Comparison of ENCODE assay signal across 8 mouse cellular contexts in the genomic region with DNA sequence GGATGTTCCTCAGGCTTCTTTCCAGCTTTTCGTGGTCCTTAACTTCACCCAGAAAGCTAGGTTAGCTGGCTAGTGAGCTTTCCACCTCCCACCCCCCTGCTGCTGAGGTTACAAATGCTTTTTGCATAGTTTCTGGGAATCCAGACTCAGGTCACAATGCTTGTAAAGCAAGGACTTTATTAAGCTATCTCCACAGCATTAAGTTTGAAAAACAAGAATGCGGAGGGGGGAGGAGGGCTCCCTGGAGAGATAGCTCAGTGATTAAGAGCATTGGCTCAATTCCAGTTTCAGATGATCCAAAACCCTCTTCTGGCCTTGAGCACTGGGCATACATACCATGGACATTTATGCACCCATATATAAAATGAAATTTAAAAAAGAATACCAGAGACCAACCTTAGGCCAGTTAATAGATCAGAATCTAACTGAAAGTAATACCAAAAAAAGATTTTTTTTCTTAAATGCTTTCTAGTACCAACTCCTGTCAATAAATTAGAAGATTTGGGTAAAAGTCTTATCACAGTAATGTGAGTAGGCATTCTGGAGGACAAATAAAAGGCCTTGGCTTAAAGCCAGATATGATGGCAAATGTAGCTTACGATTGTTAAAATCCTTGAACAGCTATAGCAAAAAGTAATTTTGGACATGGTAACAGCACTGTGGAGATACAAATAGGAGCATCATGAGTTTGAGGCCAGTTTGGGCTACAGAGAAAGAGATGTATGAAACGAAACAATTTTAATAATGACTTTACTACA.
DNase-seq lines count a peak whose midpoint lies in the region; ATAC-seq and TF ChIP-seq lines count a peak whose summit lies in the region.
"Had no signal": no experiment of that assay in that cellular context is flagged by ENCODE, and none has a peak within 500 bp of the region (broad histone marks: within the 10 kb centered on the region; RNA-seq: fewer than 3 reads in every experiment).

No protein-coding gene starts in this region.

- no peak for DNase-seq in heart, postnatal 4 days
- DNase-seq in testis, postnatal 10 days (ENCODE audit: low spot score): no peak
- DNase-seq in brain, adult 2 months (ENCODE audit: low read depth, low spot score): peak; percentile 50

- peak overlapping the region; percentile 8; the same call in 1 of the 2 replicates for H3K4me2 ChIP-seq in heart, embryonic 16.5 days (ENCODE audit: low read depth, low read length)
- H3K4me2 ChIP-seq: forebrain, embryonic 15.5 days had no signal

- peaks cover 21% of the 10 kb centered on the region for H3K4me1 ChIP-seq in heart, embryonic 16.5 days (ENCODE audit: control insufficient read depth, insufficient read depth, low read length)
- no peaks in the 10 kb centered on the region for H3K4me1 ChIP-seq in testis, adult 2 months (ENCODE audit: control insufficient read depth, insufficient read depth, low read length)

- H3K27ac ChIP-seq in heart, embryonic 16.5 days (ENCODE audit: low read length): peak overlapping the region; percentile 5; the same call in 1 of the 2 replicates
- H3K27ac ChIP-seq in testis, adult 2 months (ENCODE audit: control insufficient read depth, insufficient read depth, low read depth, low read length): peak overlapping the region; percentile 29; the same call in 1 of the 2 replicates
- H3K27ac ChIP-seq: forebrain, embryonic 15.5 days had no signal

- WGBS in heart, embryonic 16.5 days: 43% methylated on average over 4 of the region's 4 CpGs

- no peak overlapping the region for H3K4me3 ChIP-seq in heart, embryonic 16.5 days (ENCODE audit: low read length)
- H3K4me3 ChIP-seq in testis, adult 2 months (ENCODE audit: control insufficient read depth, low read depth, low read length): no peak overlapping the region
- H3K4me3 ChIP-seq: forebrain, embryonic 15.5 days had no signal

- H3K36me3 ChIP-seq in heart, embryonic 16.5 days (ENCODE audit: control insufficient read depth, insufficient read depth): peaks cover 11% of the 10 kb centered on the region
- no peaks in the 10 kb centered on the region; the same call in 1 of the 2 replicates for H3K36me3 ChIP-seq in testis, adult 2 months (ENCODE audit: control insufficient read depth, insufficient read depth, low read length)
- H3K36me3 ChIP-seq: forebrain, embryonic 15.5 days had no signal

- TF ChIP-seq CTCF in testis, adult 2 months (IDR thresholded peaks at IDR 0.05; ENCODE audit: control insufficient read depth, insufficient read depth, insufficient replicate concordance, low read depth, low read length): no peak

- TF ChIP-seq POLR2A in testis, adult 2 months (IDR thresholded peaks at IDR 0.05; ENCODE audit: control insufficient read depth, low read depth, low read length): no peak

- H3K9me3 ChIP-seq in heart, embryonic 16.5 days (replicated peaks; ENCODE audit: control insufficient read depth, low read length): no peaks in the 10 kb centered on the region
- H3K9me3 ChIP-seq: forebrain, embryonic 15.5 days had no signal

- H3K27me3 ChIP-seq in heart, embryonic 16.5 days (ENCODE audit: control insufficient read depth, insufficient read depth, low read length): no peaks in the 10 kb centered on the region
- H3K27me3 ChIP-seq in testis, adult 2 months (ENCODE audit: control insufficient read depth, insufficient read depth, low read length): no peaks in the 10 kb centered on the region
- H3K27me3 ChIP-seq: forebrain, embryonic 15.5 days had no signal

- ATAC-seq in heart, embryonic 16.5 days (replicated peaks; ENCODE audit: extremely low read depth, insufficient read depth, low FRiP score): no peak
- ATAC-seq in erythroblast, adult 5-6 weeks (replicated peaks; ENCODE audit: low FRiP score, poor library complexity, severe bottlenecking): no peak
- no peak for ATAC-seq in inflammation-experienced regulatory T-cells, adult 6 months
- ATAC-seq: forebrain, embryonic 15.5 days had no signal

- H3K9ac ChIP-seq in heart, embryonic 16.5 days (ENCODE audit: low read length): no peak overlapping the region
- H3K9ac ChIP-seq: forebrain, embryonic 15.5 days had no signal
